Mouse (Mus musculus): Measurements from ENCODE around the gene Gm49354.
A peak's percentile ranks its signal among the peaks of the same experiment; 100 is the strongest.
"Not testable (repeated sequence)": the region's sequence is repeated elsewhere in the genome, so short reads cannot be mapped to it uniquely, and the experiment has no call there.

Gene Gm49354

DNA sequence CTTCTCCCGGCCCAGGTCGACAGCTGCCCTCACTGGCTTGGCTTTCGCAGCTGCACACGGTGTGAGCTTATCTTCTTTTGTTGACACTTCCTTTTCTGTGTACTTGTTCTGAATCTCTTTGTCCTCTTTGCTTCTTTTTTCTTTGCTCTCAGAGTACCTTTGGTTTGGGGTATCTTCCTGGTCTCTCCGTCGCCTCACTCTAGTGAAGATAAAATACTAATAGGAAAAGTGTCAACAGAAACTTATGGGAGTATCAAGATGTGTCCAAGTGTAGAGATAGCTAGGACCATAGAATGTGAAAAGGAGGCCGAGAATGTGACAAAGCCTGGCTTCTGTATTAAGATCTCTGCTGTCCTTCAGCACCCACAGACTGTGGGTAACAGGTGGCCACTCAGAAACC, at the start of gene Gm49354:
Gene Gm49354, minus strand, starts transcription at position 101 of the 400 bp plus-strand sequence.
- no peak for DNase-seq (ENCODE audit: extremely low read depth, low read depth)

DNA sequence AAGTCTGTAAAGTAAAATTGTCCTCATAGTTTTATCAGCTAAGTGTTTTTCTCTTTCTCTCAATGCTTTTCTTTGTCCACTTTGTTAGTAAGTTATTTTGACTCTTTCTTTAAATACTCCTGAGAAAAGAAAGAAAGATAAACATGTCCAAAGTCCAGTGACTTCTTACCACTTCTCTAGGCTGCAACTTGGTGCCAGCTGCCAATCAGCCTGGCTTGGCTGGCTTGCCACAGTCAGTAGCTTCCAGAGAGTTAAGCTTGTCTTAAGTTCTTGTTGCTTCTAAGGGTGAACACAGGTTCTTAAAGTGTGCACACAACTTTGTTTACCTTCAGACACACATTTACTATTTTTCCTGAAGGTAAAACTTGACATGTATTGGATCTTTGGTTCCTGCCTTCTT, 43.9 kb upstream of the Gm49354 start:
- no peak for DNase-seq (ENCODE audit: extremely low read depth, low read depth)

DNA sequence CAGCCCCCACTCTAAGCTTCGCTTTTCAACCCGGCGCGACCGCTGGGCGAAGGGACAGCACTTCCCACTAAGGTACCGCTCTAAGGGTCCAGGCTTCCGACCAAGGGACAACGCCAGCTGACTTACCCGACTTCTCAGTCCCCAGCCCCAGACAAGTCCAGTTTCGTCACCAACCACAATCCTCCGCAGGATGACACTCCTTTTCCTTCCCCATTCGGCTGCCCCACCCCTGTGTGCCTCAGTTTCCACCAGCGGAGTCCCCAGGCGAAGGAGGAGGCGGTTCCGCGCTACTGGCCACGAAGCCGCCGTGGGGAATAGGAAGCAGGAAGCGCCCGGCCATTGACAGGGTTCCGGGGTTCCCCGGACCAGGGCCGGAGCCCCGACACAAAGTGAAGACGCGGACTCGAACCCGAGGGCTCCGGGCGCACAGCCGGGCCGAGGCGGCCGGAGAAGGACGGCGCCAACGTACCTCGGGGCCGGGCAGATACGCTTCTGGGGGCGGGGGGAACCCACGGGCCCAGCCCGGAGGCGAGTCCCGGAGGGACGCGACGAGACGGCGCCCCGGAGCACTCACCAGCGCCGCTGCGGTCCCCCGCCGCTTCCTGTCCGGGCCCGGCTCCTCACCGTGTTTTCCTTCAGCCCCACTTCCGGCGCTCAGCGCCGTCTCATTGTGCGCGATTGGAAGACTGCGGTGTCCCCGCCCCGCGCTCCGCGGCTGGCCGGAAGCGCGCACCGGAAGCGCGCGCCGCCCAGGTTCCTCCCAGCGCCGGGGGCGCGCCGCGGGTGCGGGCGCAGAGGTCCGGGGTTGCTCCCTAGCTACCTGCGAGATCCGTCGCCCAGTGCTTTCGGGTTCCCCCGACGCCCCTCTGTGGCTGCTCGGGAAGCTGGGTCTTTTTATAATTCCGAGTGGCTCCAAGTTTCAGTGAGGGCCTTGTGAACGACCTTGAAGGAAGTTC, 40.7 kb upstream of the Gm49354 start, which contains the start of gene Tut7:
Gene Tut7, minus strand, starts transcription at position 641 of the 956 bp plus-strand sequence.
- peak; percentile 92 for DNase-seq (ENCODE audit: extremely low read depth, low read depth)

DNA sequence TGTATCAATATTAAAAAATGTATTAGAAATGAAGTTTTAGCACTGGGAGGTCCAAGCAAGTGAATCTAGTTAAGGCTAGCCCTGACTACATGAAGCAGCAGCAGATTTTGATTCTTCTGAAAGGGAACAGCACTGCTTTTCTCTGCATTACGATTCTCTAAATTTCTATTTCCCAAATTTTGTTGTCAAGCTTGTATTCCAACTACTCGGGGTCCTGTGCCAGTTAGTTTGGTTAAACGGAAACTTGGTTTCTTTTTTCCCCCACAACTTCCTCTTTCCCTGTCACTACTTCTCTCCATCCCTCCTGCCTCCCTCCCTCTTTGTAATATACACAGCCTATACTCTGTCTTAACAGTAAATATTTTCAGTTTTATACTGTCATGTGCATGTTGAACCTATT, 38.8 kb upstream of the Gm49354 start:
- DNase-seq (ENCODE audit: extremely low read depth, low read depth), result peak; percentile 78

DNA sequence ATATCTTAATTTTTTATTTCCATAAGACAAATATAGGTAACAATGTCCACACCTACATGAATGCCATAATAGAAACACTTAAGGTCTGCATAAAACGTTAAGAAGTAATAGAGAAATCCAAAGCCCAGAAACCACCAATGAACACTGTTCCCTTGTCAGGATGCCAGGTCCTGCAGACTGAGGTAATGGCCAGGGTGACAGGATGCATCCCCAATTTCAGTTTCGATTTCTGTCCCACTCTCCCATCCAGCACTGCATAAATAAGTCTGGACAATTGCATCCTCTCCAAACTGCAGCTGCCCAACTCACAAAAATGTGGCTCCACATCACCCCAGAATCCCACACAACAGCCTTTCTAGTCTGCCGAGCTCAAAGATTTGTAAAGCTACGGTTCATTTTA, 38.1 kb upstream of the Gm49354 start:
- DNase-seq (ENCODE audit: extremely low read depth, low read depth), result no peak

DNA sequence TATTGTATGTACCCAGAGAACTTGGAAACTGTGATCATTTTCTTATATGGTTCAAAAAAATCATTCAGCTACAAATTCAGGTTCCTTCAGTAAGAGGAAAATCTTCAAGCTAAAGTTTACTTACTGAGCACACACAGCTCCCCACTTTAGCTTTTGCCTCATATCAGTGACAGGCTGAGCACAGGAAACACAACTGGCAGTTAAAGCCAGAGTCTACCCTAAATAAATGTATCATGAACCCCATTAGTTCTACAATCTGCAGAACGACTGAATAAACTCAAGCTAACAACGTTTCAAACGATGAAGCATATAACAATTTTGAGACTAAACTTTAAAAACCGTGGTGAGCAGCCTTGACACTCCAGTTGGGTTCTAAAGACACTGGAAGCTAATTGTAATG, 35.3 kb upstream of the Gm49354 start:
- DNase-seq (ENCODE audit: extremely low read depth, low read depth), result no peak

DNA sequence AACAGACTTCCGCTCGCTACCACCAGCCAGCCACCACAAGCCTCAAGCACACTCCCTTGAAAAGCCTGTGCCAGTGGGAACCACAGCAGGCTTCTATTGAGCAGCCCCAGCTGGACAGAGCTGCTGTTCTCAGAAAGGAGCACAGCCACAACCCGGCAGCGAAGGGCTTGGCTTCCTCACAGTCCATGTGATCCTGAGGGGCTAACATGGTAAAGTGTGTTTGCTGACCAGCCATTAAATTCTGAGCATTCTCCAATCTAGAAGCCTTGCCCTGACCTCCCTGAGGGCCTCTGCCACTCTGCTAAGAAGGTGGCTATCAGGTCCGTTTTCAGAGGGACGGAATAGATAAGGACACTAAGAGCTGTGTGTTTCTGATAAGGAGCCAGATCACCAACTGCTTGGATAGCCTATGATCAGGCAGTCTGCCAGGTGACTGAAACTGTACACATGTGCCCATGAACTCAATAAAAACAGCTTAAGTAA, 32.1 kb upstream of the Gm49354 start:
- peak; percentile 92 for DNase-seq (ENCODE audit: extremely low read depth, low read depth)

DNA sequence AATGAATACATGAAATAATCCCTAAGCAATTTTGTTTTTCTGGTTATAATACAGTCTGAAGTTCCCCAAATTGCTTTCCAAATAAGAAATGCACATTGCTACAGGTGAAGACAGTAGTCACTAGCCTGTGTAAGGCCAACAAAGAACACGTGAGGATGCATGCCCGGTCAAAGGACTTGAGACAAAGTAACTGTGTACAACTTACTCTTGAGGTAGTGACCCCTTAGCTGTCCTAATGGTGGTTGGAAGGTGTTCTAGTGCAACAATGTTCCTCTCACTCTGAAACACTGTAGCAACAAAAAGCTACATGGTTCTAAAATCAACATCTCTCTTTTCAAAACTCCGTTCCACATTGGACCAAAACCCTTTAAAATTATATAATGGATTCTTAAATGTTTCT, 29.5 kb upstream of the Gm49354 start:
- DNase-seq (ENCODE audit: extremely low read depth, low read depth), result no peak

DNA sequence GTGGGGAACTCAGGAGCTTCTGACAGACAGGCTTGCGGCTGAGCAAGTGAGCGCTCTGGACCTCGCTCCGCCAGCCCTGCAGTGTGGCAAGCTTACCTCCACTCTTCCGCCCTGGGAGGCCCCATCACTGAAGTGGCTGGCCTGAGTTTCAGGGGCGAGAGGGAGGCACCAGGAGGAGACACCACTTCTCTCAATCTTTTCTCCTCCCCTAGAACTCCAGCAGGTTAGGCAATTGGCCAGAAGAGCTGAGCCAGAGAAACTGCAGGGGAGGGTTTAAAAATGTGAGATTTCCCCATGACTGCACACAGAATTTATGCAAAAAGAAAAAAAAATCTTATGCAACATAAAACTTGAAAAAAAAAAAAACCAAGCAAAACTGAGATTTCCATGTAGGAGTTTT, 19.0 kb upstream of the Gm49354 start:
- no peak for DNase-seq (ENCODE audit: extremely low read depth, low read depth)

DNA sequence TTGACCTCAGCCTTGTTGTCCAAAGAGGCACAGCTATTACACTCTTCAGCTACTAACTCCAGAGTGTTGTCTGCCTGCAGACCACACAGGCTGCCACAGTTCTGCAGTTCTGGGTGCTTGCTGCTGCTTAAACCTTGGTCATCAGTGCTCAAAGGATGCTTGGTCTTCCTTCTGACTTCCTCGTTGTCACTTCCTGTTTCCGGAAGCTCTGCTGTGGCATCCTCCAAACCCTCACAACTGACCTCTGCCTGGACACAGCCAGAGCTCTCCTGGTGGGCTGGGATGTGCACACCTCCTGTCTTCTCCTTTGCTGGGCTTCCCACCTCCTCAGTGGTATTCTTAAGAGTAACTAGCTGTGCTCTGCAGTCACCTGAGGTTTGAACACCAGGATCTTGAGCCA, 18.0 kb upstream of the Gm49354 start:
- DNase-seq (ENCODE audit: extremely low read depth, low read depth), result no peak

DNA sequence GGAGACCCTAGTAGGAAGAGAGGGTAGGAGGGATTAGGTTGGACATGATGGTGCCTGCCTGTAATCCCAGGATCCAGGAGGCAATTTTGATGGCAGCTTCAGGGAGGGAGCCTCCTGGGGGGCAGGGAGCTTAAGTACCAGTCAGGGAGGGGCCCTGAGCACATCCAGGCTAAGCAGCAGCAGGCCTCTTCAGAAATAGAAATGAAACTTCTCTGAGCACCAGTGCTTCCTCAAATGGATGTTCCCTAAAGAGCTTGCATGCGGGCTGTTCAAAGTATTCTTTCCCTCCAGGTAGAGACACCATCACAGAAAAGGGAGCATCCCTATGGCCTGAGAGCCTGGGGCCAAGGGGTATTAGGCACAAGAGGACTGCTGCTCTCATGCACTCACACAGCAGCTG, 16.3 kb upstream of the Gm49354 start:
- no peak for DNase-seq (ENCODE audit: extremely low read depth, low read depth)

DNA sequence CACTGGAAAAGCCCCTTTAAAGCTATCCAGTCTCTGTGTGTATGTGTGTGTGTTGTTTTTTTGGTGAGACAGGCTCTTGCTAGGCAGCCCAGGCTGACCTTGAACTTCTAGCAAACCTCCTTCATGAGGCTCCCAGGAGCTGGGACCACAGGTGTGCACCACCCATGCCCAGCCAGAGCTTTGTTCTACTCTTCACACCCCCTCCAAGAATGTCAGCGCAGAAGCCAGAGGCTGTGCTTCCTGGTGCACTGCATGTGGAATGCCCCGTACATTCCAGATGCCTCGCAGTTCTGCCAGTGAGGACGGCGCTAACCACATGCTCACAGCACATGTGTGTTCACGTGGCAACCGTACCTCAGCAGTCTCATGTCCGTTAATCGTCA, 14.4 kb upstream of the Gm49354 start:
- DNase-seq (ENCODE audit: extremely low read depth, low read depth), result no peak

DNA sequence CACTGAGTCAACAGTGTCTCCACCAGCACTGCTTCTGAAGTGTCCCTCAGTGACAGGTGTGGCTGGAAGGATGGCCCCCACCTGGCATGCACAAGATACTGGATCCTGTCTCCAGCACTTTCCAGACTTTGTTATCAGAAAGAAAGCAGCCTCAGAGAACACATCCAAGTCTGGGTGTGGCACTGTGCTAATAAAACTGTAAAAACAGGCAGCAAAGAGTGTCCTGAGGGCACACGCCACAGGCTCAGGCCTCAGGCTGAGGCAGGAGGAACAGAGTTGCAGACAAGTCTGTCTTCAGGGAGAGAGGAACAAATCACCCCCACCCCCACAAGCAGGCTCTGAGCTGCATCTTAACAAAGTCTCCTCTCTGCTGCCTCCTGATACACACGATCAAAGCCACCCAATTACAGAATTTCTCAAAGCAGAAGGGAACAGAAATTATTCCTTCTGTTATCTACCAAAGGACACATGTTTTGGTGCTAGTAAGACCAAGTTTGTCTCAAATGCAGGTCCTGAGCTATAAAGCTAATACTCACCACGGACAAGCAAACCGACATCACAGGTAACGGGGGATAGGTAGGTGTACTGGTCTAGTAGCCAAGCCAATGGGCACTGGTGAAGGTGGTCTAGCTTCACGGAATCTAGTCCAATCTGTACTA, 13.9 kb upstream of the Gm49354 start:
- DNase-seq (ENCODE audit: extremely low read depth, low read depth), result peak; percentile 66

DNA sequence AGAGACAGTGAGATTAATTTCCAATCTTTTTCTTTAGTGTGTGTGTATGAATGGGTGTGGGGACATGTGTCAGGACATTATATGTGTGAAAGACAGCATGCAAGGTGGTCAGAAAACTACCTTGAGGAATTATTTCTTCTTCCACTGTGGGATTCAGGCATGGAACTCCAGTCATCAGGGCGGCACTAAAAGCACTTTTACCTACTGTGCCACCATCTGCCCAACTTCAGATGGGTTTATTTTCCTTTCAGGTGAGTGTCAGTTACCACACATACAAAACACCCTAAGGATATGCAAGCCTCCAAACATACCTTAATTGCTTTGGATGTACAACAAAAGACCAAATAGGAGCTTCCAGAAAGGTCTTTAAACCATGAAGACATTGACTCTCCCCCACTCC, 12.7 kb upstream of the Gm49354 start:
- DNase-seq (ENCODE audit: extremely low read depth, low read depth), result no peak

DNA sequence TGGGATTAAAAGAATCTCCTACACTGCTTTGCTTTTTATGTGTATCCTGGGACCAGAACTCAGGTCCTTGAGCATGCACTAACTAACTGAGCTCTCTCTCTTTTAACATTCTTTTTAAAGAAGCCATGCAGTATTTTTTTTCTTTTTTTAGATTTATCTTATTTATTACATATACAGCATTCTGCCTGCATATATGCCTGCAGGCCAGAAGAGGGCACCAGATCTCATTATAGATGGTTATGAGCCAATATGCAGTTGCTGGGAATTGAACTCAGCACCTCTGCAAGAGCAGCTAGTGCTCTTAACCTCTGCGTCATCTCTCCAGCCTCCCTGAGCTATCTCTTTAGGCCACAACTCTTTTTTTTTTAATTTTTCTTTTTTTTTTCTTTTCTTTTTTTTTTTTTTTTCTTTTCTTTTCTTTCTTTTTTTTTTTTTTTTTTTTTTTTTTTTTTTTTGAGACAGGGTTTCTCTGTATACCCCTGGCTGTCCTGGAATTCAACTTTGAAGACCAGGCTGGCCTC, 2.2 kb downstream of the Gm49354 start:
- not testable (repeated sequence) for DNase-seq (ENCODE audit: extremely low read depth, low read depth)

DNA sequence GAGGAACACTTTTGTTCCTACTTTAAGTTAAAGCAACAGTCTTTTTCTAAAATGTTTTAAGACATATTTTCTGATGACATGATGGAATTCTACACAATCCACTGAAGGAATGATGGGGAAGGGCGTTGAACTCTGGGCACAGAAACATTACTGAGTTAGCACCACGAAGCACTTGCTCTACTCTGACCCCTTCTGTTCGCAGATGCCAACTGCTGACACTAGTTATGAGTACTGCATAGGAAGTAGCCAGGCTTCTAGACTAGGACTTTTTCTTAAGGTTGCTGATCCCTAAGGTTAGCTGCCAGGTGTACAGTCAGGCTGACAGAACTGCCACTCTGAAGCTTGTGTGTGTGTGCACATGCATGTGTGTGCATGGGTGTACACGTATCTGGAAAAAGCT, 2.8 kb downstream of the Gm49354 start:
- no peak for DNase-seq (ENCODE audit: extremely low read depth, low read depth)

DNA sequence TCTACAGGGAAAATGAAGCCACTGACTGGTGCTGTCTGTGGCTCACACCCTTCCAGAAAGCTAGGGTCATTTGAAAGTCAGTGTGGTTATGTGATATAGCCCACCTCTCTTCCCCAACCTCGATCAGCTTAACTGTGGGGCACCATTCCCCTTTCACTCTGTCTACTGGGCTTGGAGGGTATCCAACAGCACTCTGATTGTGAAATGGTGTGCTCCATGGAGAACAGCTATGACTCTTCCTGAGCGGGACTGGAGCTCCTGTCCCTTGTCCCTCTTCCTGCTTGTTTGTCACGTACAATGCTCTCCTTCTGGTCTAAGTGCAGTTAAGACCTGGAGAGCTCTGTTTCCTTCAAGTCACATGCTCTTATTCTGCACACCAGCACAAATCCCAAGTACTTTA, 6.9 kb downstream of the Gm49354 start:
- DNase-seq (ENCODE audit: extremely low read depth, low read depth), result no peak

DNA sequence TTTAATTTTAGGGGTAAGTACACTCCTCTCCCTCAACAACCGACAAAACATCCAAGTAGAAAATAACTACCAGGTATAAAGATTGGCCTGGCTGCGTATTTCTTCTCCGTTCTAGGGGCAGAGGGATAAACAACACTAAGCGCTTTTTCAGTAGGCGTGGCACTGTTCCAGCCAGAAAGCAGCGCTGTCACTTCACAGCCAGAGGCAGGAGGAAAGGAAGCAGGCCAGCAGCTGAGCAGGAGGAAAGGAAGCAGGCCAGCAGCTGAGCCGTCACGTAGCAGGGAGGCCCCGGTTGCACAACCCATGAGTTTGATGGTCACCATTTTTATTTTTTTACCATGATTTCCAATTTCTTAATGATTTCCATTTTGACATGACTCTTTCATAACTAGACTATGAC, 10.8 kb downstream of the Gm49354 start:
- DNase-seq (ENCODE audit: extremely low read depth, low read depth), result peak; percentile 91

DNA sequence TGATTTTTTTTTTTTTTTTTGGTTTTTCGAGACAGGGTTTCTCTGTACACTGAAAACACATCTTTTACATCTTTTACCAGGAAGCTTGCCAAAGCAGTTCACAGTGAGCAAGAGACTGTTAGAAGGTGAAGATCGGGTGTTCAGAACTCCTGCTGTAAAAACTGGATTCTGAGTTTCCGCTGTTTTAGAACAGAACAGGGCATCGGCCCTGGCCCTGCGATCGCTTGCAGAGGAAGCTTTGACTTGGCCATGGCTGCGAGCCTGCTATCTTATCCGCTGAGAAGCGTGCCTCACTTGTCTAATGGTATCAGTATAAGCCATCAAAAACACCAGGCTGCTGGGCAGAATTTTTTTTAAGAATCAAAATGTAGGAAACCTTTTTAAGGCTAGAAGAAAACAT, 11.2 kb downstream of the Gm49354 start:
- DNase-seq (ENCODE audit: extremely low read depth, low read depth), result no peak

DNA sequence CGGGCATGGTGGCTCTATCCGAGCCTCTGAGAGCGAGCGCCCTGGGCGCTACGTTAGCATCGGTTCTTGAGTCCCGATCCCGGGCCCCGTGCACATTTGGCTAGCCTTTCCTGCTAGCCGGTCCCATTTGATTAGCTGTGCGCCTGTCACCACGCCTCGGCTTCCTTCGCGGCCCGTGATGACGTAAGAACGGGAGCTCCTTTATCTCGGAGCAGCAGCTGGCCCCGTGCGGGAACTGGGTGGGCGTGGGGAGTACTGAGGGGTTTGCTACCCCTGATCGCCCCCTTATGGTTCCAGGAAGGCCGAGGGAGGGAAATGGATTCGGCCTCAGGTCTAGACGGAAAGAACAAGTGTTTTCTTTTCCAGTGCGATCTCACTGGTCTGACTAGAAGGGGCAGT, 11.9 kb downstream of the Gm49354 start:
- peak; percentile 95 for DNase-seq (ENCODE audit: extremely low read depth, low read depth)

DNA sequence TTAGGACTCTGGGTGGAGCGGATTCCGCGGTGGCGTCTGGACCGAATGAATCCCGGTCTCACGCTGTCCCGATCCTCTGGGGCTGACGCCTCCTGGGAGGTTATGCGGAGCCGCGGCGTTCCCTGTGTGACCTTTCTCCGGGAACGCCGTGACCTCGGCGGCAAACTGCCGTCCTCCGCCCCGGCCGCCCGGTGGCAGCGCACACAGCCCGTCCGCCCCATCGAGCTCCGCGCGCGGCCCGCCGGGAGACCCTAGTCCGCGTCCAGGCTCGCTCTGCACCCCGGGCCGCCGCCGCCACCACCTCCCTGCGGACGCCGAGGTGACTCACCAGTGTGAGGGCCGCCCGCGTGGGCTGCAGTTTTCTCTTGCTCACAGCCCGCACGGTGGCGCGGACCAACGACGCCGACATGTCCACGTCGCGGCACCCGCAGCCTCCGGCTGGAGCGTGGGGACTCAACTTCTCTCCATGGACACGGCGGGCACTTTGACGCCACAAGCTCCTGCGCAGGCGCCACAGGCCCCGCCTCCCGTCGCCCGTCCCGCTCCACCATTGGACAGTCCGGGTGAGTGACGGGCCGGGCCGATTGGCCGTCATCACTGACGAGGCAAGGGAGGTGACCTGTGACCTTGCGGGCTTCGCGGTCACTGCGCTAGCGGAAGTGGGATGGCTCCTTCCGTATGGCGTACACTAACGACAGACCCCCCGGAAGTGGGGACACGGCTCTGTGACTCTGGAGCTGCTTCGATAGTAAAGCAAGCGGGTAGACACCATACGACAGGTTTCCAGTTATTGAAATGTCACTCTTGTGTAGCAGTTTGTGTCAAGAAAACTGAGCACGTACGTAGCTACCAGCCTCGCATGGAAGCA, 12.5 kb downstream of the Gm49354 start, which contains the start of gene Isca1:
Gene Isca1, minus strand, starts transcription at position 515 of the 868 bp plus-strand sequence.
- DNase-seq (ENCODE audit: extremely low read depth, low read depth), result peak; percentile 98

Data from MEL-GATA-1-ER (cell line).